Mouse (Mus musculus) bone marrow, adult 2 months (tissue): ENCODE results near the gene Cdkn2d.

Source experiments
- CTCF ChIP-seq: fragments of 200-500 bp; IDR thresholded peaks from 2 replicates; pipeline ENCODE4 v1.5.1; 2011; ENCODE audit warnings: low read length, control low read depth; ENCODE audit not compliant: control insufficient read depth, insufficient read depth
- POLR2A ChIP-seq: fragments of 200-500 bp; IDR thresholded peaks from 2 replicates; pipeline ENCODE4 v1.6.1; 2011; ENCODE audit warnings: low read depth, mild to moderate bottlenecking, control low read depth, low read length, borderline replicate concordance; ENCODE audit not compliant: control insufficient read depth

DNA sequence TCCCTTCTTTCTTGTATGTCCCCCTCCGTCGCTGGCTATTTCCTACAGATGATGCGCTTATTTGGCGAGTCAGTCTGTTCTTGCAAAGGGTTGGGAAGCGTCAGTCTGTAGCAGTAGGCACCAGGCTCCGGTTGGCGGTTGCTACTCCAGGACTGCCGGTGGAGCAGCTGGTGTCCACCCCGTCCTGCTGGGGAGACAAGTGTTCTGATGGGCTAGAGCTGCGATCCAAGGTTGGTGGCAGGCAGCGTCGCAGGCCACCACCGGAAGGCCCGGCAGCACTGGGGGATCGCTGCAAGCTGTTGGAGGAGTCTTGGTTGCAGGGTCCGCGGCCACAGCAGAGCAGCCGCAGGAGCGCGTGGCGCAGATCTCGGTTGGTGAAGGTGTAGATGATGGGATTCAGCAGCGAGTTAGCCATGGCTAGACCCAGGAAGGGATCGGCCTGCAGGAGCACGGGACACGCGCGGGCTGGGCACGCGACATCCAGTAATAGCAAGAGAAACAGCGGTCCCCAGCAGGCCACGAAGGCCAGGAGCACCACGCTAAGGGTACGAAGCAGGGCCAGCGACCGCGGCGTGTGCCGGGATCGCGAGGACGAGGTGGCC lies 47.3 kb downstream of the Cdkn2d start:
- TF ChIP-seq POLR2A (no peak), CTCF (no peak)
